Mouse (Mus musculus): ENCODE results near the gene Cldn16.
A peak's percentile ranks its signal among the peaks of the same experiment; 100 is the strongest.
"Not testable (repeated sequence)": the region's sequence is repeated elsewhere in the genome, so short reads cannot be mapped to it uniquely, and the experiment has no call there.

The Cldn16 gene

GRCm38 (mm10) chr16:26462835-26463234 lies at the start of gene Cldn16:
Gene Cldn16 (plus strand): TSS chr16:26463135.
- no peak for DNase-seq (ENCODE audit: low read depth, low spot score)

DNA sequence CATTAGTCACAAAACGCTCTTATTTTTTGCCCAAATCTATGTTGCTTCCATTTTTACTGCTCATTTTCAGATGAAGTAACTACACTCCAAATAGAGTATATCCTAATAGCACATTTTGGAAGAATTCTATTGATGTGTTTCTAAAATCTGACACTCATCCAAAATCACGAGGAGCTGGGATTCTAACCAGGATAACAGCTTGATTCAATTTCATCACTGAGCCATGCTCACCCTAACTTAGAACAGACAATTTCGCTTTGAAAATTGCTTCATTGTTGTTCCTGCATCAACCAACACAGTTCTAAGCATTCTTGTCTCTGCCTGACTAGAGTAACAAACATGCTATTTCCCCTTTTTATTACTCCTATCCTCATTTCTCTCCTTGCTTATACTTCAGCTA lies 44.3 kb upstream of the Cldn16 start:
- DNase-seq (ENCODE audit: low read depth, low spot score): no peak

GRCm38 (mm10) chr16:26422078-26422477 lies 40.9 kb upstream of the Cldn16 start:
- no peak for DNase-seq (ENCODE audit: low read depth, low spot score)

DNA sequence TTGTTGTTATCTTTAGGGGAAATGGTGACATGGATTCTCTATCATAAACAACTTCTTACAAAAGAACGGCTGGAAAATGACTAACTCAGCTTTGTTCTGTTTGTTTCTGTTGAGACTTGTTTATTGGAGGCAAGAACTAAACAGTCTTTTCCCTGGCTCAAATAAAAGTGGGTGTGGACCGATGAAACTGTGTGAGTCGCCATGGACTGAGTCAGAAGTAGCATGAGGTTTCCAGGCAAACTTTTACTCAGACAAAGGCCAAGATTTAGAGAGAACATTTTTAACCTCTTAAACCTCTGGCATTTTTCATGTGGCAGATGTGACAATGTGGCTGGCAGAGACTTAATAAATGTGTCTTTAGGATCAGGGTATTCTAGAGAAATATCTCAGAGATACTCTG lies 32.7 kb upstream of the Cldn16 start:
- no peak for DNase-seq (ENCODE audit: low read depth, low spot score)

GRCm38 (mm10) chr16:26433486-26433885 lies 29.4 kb upstream of the Cldn16 start:
- DNase-seq (ENCODE audit: low read depth, low spot score): no peak

DNA sequence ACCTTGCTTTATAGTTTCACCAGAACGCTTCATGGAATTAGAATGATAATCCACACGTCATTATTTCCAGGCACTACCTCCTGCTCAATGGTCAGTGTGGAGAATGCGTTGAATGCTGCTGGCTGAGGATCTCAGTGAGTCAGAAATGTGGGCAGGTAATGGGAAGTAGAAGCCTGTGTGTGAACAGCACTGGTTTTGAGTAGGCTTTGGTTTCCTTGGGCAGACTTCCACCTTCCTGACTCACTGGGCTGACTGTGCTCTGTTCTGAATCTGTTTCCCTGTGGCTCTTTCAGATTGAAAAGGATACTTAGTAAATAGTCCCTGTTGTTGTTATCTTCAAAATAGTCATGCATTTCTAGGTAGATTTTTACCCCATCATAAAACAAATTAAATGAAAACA lies 22.9 kb upstream of the Cldn16 start:
- DNase-seq (ENCODE audit: low read depth, low spot score): no peak

DNA sequence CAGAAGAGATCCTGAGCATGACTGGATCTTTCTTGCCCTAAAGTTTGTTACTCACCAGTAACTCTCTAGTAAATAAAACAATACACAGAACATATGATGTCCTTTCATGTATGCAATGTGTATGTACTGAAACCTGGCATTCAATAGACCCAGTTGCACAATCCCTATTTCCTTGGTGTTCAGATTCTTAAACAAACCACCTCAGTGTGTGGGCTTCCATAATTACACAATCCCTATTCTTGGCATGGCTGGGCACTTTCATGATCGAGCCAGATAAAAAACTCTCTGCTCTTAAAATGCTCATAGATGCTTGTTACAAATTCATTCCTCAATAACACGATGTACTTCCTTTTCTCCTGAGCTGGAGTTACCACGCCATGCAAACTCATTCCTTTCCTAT lies 21.8 kb upstream of the Cldn16 start:
- no peak for DNase-seq (ENCODE audit: low read depth, low spot score)

DNA sequence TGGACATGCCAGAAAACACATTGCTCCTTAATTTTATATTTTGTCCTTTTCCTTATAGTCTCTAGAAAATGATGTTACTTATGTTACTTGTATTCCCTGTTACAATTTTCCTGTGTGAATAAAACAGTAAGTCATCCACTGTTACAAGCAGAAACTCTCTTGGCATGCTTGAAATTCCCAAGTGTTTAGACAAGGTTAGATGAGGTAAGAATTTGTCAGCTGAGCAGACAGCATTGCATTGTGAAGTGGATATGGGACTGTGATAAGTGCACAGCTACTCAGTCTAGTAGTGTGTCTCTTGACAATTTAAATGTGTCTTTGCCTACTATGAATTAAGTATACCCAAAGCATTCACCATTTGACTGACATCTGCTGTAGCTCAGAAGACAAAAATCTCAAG lies 18.1 kb upstream of the Cldn16 start:
- no peak for DNase-seq (ENCODE audit: low read depth, low spot score)

DNA sequence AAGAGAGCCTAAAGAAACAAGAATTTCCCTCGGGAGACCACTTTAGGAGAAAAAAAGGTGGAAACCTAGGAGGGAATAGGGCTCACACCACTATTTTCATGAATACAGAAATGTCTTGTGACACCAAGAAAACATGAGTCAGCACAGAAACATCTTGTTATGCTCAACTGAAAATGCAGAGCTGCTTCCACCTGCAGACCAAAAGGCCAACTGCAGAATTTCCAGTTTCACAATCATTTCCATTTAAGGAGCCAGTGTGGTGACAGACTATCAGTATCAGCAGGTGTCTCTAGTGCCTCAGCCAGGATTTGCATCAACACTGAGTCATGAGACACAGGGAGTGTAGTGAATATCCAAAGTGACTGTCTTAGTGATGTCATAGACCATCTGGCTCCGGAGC lies 15.3 kb upstream of the Cldn16 start:
- DNase-seq (ENCODE audit: low read depth, low spot score): peak; percentile 1

DNA sequence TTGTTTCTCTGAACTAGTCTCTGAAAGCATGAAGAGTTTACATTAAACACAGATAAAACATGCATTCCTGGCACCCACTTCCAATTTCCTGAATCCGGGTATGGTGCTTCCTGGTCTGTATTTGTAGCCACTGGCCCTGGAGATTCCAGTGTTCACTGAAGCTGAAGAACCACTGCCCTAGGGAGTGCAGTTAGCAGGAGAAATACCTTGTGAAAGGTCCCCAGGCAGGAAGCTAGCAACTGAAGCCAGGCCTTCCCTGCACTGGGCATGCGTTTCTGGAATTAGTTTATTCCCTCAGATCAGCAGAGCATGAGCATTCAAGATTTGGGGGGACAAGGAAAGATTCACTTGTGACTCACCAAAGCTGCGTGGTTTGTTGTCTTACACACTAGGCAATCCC lies 8.8 kb upstream of the Cldn16 start:
- no peak for DNase-seq (ENCODE audit: low read depth, low spot score)

GRCm38 (mm10) chr16:26456182-26456581 lies 6.8 kb upstream of the Cldn16 start:
- no peak for DNase-seq (ENCODE audit: low read depth, low spot score)

GRCm38 (mm10) chr16:26466535-26466934 lies 3.6 kb downstream of the Cldn16 start:
- DNase-seq (ENCODE audit: low read depth, low spot score): no peak

DNA sequence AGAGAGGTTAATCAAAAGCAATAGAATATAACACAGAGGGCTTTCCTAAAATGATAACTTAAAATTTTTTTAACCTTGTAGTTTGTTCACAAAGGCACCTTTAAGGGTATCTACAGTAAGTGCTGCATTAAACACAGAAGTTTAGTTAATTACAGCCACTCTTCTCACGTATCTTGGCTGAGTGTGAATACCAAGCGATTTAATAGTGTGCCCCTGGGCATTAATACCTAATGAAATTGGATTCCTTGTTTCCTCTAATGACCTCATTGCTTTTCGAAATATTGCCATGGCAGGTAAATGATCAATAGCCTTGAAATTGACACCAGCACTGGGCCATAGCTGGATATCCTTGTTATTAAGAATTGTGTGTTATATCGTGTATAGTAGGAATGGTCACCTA lies 8.3 kb downstream of the Cldn16 start:
- no peak for DNase-seq (ENCODE audit: low read depth, low spot score)

- peak; percentile 27 for DNase-seq (ENCODE audit: low read depth, low spot score)
Measured at GRCm38 (mm10) chr16:26495721-26496120, 32.8 kb downstream of the Cldn16 start.

DNA sequence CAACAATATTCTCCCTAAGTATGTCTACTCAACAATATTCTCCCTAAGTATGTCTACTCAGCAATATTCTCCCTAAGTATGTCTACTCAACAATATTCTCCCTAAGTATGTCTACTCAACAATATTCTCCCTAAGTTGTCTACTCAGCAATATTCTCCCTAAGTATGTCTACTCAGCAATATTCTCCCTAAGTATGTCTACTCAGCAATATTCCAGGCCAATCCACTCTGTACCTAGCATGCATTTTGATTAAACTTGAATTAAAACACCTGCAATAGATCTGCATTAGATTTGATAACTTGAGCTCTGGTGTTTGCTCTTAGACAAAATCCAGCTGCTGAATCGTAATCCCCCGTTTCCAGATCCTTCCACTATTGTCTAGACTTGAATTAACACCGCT lies 36.8 kb downstream of the Cldn16 start:
- not testable (repeated sequence) for DNase-seq (ENCODE audit: low read depth, low spot score)

DNA sequence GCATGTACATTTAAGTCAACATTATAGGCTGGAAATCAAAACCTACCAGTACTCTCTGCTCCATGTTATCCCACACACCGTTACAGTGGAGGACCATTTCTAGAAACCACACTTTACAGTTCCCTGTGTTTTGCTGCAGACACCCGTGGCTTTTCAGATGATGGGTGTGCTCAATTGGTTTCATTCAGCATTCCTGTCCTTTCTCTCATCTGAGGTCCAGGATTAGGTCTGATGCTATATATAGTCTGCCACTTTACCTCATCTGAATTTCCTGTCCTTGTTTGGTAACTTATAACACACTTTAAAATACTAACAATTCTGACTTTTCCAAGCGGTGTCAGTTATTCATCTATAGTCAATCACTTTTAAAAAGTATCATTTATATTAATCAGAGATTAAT lies 37.8 kb downstream of the Cldn16 start:
- DNase-seq (ENCODE audit: low read depth, low spot score): no peak

- no peak for DNase-seq (ENCODE audit: low read depth, low spot score)
Measured at GRCm38 (mm10) chr16:26504961-26505360, 42.0 kb downstream of the Cldn16 start.

DNA sequence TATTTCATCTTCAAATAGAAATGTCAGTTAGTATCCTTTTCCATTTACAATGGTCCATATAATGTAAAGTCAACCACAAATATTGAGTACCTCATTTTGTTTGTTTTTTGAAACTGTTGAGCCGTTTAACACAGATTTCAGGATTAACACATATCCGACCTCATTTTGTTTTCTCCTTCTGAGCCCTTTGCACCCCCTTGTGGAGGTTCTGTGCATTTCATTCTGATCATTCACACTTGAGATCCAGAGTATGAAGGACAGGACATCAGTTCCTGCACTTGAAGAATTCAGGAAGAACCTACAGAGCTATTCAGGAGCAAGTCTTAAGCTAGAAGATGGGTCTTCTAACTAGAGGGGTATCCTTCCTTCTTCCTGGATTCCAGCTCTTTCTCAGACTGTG lies 56.7 kb downstream of the Cldn16 start:
- peak; percentile 46 for DNase-seq (ENCODE audit: low read depth, low spot score)

GRCm38 (mm10) chr16:26525832-26526231 lies 62.9 kb downstream of the Cldn16 start:
- DNase-seq (ENCODE audit: low read depth, low spot score): no peak

- no peak for DNase-seq (ENCODE audit: low read depth, low spot score)
Measured at GRCm38 (mm10) chr16:26526669-26527068, 63.7 kb downstream of the Cldn16 start, which contains the start of gene Tmem207. Gene Tmem207 (minus strand): TSS chr16:26526769.

GRCm38 (mm10) chr16:26527931-26528666 lies 65.2 kb downstream of the Cldn16 start:
- DNase-seq (ENCODE audit: low read depth, low spot score): no peak

DNA sequence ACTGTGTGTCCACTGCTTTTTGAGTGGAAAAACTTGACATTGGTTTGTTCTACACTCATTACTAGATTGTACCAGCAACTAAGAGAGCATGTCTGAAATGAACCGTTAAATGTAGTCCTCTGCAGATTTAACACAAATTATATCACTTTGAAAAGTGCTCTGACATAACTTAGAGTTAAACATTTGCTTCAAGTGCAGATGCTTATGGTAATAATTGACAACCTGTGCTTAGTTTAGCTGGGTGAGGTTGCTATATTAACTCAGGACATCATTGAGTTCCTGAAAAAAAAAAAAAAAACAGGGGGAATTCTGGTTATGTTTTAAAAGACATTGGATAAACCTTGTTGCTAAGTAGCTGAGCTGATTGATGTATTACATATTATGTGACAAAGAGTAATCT lies 67.5 kb downstream of the Cldn16 start:
- no peak for DNase-seq (ENCODE audit: low read depth, low spot score)

- DNase-seq (ENCODE audit: low read depth, low spot score): no peak
Measured at GRCm38 (mm10) chr16:26532287-26532686, 69.4 kb downstream of the Cldn16 start.

All from ZHBTc4 (cell line).